Mouse (Mus musculus) hindbrain, embryonic 10.5 days (tissue): ENCODE measurements around the gene Nt5c. TPM values are rescaled to one million over a fixed set of nuclear protein-coding genes. Genes with fewer than 3 reads are reported as not detected.

Source experiments
- polyA plus RNA-seq: library from polyadenylated mRNA; unstranded; fragments of >200 nt; fragmentation: Nextera tagmentation; extraction: Ambion mirVana; gene quantifications from 2 replicates; pipeline ENCODE4 v1.2.1, GENCODE M21; 2016

Gene Nt5c
- polyA plus RNA-seq, 1 experiment from 2014 or later: 98.0 TPM

Other genes with a start within 250 kb of the Nt5c start
- gene Grin2c, start 224.6 kb downstream of the Nt5c start, polyA plus RNA-seq: 0.14 and 0.18 TPM in 2 replicates
- 17.7 TPM in 2 replicates for gene Fdxr, start 214.8 kb downstream of the Nt5c start, polyA plus RNA-seq
- 0.27 and 0.47 TPM in 2 replicates for gene Fads6, start 194.2 kb downstream of the Nt5c start, polyA plus RNA-seq
- gene Otop2, start 184.7 kb downstream of the Nt5c start, polyA plus RNA-seq: not detected in 2 replicates
- gene Ush1g, start 169.8 kb downstream of the Nt5c start, polyA plus RNA-seq: 0.10 TPM in 1 of 2 replicates, not detected in the other
- 0.08 TPM in 1 of 2 replicates, not detected in the other for gene Otop3, start 157.1 kb downstream of the Nt5c start, polyA plus RNA-seq
- gene Hid1, start 124.1 kb downstream of the Nt5c start, polyA plus RNA-seq: 11.3 and 14.8 TPM in 2 replicates
- 16.1 and 21.4 TPM in 2 replicates for gene Cdr2l, start 109.9 kb downstream of the Nt5c start, polyA plus RNA-seq
- gene Mrpl58, start 88.1 kb downstream of the Nt5c start, polyA plus RNA-seq: 228 and 253 TPM in 2 replicates
- gene Atp5h, start 71.9 kb downstream of the Nt5c start, polyA plus RNA-seq: 878 and 961 TPM in 2 replicates
- 15.0 and 20.1 TPM in 2 replicates for gene Kctd2, start 71.7 kb downstream of the Nt5c start, polyA plus RNA-seq
- 0.08 and 0.16 TPM in 2 replicates for gene Trim80, start 51.3 kb downstream of the Nt5c start, polyA plus RNA-seq
- not detected in 2 replicates for gene Slc16a5, start 29.4 kb downstream of the Nt5c start, polyA plus RNA-seq
- gene Armc7, start 16.2 kb downstream of the Nt5c start, polyA plus RNA-seq: 8.1 and 10.8 TPM in 2 replicates
- gene Jpt1, start 22.5 kb upstream of the Nt5c start, polyA plus RNA-seq: 778 and 995 TPM in 2 replicates
- 1,372 and 1,467 TPM in 2 replicates for gene Sumo2, start 44.4 kb upstream of the Nt5c start, polyA plus RNA-seq
- 192 and 243 TPM in 2 replicates for gene Nup85, start 72.6 kb upstream of the Nt5c start, polyA plus RNA-seq
- gene Mrps7, start 112.1 kb upstream of the Nt5c start, polyA plus RNA-seq: 104 and 112 TPM in 2 replicates
- 35.1 and 37.6 TPM in 2 replicates for gene Gga3, start 112.2 kb upstream of the Nt5c start, polyA plus RNA-seq
- gene Mif4gd, start 121.1 kb upstream of the Nt5c start, polyA plus RNA-seq: 16.3 and 20.6 TPM in 2 replicates
- 23.7 and 24.7 TPM in 2 replicates for gene Slc25a19, start 136.4 kb upstream of the Nt5c start, polyA plus RNA-seq
- 92.7 and 119 TPM in 2 replicates for gene Grb2, start 216.7 kb upstream of the Nt5c start, polyA plus RNA-seq